Mouse (Mus musculus) right cerebral cortex, postnatal 4 days (tissue): ENCODE data around the gene Smg7.
A peak's percentile ranks its signal among the peaks of the same experiment; 100 is the strongest.
"Not testable (repeated sequence)": the region's sequence is repeated elsewhere in the genome, so short reads cannot be mapped to it uniquely, and the experiment has no call there.

Experiments used
- DNase-seq: peaks from one replicate; pipeline ENCODE4 v3.0.0-alpha.2; 2022

The Smg7 gene

DNA sequence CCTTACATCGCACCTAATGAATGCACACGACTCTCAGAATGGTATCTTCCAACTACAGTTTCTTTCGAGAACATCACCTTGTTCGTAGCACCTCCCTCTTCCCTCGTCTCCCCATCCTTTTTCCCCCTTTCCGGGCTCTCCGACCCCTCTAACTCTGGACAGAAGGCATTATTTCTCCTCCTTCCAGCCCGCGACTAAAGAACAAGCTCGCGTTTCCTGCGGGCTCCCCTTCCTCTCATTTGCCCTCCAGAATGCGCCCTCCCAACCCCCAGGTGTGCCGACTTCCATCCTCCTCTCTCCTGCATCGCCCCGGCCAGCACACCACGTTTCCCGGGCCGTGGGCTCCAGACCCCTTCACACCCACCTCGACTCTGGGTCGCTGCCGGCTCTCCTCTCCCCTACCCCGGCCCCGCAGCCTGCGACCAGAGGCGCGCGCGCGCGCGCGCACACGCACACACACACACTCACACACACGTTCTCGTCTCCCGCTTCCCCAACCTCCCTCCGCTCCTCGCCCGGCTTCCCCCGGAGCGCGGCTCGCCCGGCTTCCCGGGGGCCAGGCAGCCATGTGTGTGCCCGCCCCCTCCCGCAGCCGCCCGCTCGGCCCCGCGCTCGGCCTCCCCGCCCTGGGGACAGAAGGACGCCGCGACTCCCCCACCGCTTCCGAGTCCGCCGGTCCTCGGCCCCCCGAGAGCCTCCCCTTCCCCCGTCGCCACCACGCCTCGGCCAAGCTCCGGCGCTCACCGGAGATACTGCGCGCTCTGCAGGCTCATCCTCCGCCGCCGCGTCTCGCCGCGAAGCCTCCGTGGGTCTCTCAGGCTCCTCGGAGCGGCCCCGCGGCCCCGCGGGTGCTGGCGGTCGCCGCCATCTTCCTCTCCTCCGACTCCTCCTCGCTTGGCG lies at the start of gene Smg7:
Gene Smg7, minus strand, starts transcription at position 882 of the 900 bp plus-strand sequence.
- peak; percentile 70 for DNase-seq

DNA sequence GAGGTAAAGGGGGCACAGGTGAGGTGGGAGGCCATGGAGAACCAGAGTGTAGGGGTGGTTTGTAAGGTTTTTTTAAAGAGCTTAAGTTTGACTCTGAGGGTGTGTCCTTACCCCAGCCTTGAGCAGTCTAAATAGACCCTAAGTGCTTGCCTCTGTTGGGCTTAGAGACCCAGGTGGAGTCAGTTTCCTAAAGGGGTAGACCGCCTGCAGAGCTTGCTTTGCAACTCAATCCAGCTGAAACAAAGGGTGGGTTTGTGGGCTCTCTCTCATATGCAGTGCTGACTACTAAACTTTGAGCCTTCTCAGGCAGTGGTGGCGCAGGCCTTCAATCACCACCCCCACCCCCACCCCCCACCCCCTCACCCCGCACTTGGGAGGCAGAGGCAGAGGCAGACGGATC lies 40.5 kb upstream of the Smg7 start:
- no peak for DNase-seq

- no peak for DNase-seq
Observed at GRCm38 (mm10) chr1:152936365-152936764, 33.9 kb upstream of the Smg7 start.

DNA sequence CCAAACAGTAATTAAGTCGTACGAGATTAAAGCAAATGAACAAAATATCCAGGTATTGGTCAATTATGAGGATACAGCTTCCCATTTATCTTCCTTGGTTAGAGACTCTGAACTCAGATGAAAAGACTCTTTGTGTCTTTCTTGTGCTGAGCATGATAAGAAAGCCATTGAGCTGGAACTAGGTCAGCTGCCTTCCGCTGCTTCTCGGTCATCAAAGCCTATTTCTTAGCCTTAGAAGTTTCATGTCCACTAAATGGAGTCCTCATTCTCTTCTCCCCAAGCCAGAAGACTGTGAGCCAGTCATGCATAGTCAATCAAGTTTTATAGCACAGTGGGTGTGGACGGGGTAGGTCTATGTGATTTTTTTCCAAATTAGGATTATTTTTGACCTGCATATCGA lies 33.0 kb upstream of the Smg7 start:
- DNase-seq, result no peak

GRCm38 (mm10) chr1:152933962-152934361 lies 31.5 kb upstream of the Smg7 start:
- no peak for DNase-seq

DNA sequence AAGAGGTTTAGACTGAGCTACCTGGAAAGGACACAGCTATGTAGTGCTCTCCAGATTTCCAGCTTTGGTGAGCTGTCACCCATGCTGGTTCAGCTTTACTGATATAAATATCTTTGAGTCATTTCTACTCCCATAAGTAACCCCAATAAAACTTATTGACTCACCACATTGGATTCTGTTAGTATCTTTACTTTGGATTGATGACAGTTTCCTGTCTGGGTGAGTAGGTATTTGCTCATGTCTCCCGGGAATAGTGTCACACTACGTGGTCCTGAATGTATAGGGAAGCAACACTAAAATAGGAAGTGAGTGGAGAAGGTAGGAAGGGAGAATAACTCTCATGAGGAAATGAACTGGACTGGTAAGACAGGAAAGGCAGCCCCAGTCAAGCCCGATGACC lies 19.3 kb upstream of the Smg7 start:
- DNase-seq, result no peak

- no peak for DNase-seq
Observed at GRCm38 (mm10) chr1:152917626-152918025, 15.2 kb upstream of the Smg7 start.

DNA sequence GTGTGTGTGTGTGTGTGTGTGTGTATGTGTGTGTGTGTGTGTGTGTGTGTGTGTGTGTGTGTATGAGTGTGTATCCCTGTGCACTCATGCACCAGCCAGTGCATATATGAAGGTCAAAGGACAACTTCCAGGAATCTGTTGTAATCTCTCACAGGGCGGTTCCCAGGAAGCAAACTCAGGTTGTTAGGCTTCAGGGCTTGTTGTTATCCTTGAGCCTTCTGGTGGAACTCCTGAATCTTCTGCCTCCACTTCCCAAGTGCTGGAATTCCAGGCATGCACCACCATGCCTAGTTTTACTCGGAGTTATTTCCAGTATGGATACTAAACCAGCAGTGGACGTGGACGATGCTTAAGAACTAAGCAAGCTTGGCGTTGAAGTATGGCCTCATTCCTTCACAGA lies 14.5 kb upstream of the Smg7 start:
- no peak for DNase-seq

GRCm38 (mm10) chr1:152915766-152916165 lies 13.3 kb upstream of the Smg7 start:
- no peak for DNase-seq

DNA sequence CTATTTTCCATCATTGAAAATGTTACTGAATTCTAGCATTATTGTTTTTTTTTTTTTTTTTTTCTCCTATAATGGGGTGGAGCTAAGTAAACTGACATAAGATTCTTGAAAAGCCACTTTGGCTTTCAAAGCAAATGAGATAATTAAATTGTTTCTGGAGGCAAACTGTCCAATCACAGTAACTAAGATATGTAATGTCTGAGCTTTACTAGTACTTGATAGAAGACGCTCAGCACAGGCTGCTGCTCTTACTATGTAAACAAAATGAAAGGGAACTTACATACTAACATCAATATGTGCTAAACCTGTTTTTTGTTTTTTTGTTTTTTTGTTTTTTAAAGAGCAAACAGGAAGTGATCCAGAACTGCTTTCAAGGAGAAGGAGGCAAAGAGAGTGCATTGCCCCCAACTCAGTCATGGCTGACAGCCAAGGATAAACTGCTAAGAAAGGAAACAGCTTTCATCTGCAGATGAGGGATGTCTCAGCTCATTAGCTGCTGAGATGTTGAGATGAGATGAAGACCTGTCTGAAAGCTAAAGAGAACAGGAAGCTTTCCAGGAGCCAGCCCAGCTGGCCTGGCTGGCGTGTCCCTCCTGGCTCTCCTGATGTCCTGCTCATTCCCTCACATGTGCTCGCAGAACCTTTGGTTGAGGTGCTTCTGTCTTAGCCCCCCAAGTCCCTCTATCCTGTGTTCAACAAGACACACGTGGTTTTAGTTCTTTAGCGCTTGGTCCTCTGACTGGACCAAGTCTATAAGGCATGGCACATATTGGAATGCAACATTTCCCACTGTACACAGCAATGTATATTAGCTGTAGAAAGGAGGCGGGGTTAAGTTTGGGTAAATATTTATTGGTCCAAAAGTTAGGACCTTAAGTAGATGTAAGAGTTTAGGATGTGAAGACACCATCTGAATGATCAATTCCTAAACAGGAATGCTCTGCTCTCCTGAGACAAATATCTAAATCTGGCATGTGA lies 11.3 kb upstream of the Smg7 start:
- DNase-seq, result no peak

GRCm38 (mm10) chr1:152904469-152904868 lies 2.0 kb upstream of the Smg7 start:
- DNase-seq, result peak; percentile 74

DNA sequence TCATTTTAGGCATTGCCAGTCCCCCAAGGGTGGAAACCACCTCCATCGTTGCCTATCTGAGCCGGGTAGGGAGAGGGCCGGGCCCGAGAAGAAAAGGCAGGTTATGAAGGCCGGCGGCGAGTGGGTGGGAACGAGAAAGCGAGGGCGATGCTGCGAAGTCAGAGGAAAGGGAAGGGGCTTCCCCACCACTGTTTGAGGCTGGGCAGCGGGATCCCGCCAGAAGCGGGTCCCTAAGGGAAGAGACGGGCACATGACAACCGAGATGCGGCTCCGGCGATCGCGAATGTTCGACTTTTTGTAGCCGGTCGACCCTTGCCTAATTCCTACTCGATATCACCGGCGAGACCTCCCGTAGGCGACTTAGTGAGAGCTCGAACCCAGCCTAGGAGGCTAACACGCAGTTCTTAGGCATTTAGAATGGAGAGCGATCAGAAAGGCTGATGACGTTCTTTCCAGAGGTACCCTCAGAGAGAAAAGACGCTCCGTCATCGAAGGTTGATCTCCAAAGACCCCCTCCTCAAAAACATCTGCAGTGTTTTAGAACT lies 1.2 kb upstream of the Smg7 start:
- peak; percentile 50 for DNase-seq

DNA sequence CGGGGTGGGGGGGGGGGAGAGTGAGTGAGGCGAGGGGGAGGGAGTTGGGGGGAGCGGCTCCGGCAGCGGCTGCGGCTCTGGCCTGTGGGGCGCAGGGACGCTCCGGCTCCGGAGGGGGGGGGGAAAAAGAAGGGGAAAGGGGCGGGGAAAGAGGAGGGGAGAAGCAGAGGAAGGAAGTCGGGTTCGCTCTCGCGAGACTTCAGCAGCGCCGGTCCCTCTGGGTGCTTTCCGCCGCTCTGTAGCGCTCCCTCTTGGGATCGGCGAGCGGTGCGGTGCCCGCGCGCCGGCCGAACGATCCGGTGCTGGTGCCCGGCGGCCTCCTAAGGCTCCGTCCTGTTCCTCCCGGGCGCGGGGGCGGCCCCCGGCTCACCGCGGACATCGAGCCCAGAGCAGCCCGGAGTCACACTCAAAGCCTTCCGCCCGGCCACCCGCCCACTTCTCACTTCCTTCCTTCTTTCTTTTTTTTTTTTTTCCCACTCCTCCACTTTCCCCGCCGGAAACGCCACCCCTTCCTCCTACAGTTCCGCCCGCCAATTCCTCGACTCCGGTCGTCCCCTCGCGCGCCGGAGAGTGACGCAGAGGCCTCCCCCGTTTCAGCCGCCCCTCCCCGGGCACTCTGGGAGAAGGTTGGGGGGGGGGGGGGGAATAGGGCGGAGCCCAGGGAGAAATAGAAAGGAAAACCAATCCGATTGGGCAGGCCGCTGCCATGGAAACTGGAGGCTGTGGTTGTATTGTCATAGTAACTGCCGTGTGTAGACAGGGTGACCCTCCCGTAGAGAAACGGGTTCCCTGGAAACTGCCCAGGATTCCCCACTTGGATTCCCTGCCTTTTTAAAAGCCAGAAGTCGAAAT lies 445 bp upstream of the Smg7 start:
- DNase-seq, result peak; percentile 95

- DNase-seq, result no peak
Observed at GRCm38 (mm10) chr1:152901419-152901764, 1.1 kb downstream of the Smg7 start.

GRCm38 (mm10) chr1:152888086-152888485 lies 14.4 kb downstream of the Smg7 start:
- DNase-seq, result not testable (repeated sequence)

DNA sequence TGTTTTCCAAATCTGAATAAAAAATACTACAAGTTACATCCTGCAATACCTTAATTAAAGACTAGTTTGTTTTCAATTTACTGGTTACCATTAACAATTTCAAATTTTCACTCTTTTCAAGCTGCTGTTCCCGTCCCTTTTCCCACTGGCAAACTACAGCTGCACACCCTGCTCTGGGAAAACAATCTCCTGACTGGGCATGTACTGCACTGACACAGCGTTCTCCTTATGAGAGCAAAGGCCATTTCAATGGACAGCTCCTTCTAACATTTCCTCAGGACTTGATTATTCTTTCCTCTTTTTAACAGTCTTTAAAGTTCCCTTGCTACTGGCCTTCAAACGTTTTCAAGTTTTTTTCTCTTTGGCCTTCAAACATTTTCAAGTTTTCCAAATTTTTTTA lies 31.4 kb downstream of the Smg7 start:
- no peak for DNase-seq

DNA sequence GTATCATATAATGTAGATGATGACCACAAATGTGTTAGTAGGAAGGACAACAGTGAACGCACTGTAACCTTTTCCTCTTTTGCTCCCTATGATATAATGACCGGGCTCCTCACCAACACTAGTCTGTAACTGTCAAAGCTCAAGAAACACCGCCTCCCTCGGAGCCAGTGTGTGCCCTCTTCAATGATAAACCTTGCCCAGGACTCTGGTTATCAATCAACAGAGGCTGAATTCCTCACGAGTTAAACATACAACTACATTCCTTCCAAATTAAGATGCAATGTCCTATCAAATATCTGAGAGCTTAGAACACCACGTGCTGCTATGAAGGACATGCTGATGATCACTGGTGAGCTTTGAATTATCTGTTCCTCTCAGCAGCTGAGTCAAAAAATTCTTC lies 32.5 kb downstream of the Smg7 start:
- no peak for DNase-seq

GRCm38 (mm10) chr1:152846856-152847255 lies 55.6 kb downstream of the Smg7 start:
- DNase-seq, result no peak

- DNase-seq, result no peak
Observed at GRCm38 (mm10) chr1:152845211-152845730, 57.2 kb downstream of the Smg7 start.

DNA sequence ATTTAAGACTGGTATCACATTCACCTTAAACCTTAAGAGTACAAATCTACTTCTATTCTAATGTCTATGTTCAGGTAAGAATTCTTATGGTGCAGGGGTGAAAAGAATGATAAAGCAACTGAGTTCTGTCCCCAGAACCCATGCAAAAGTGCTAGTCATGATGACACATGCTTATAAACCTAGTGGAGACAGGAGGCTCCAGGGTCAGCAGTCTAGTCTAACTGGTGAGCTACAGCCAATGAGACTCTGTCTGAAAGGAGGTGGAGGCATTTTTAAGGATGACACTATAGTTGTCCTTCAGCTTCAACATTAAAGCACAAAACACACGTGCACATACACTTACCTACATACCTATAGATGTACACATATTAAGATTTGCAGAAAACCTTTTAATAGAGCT lies 57.8 kb downstream of the Smg7 start:
- no peak for DNase-seq

DNA sequence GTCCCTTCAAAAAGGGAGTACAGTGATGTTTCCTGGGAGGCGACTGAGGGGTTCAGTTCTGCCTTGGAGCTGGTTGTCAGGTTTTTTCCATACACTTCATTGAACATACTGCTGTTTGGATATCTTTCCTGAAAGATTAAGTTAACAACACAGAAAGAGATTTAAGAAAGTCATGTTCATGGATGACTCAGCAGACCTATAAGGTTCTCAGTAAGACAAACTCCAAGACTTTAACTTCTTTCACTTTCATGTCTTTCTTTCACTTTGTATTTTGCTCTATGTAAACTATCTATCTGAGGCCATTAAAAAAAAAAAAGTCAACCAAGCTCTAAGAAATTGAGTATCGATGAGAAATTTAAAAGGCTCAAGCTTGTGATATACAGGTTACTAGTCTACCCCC lies 61.4 kb downstream of the Smg7 start:
- no peak for DNase-seq

DNA sequence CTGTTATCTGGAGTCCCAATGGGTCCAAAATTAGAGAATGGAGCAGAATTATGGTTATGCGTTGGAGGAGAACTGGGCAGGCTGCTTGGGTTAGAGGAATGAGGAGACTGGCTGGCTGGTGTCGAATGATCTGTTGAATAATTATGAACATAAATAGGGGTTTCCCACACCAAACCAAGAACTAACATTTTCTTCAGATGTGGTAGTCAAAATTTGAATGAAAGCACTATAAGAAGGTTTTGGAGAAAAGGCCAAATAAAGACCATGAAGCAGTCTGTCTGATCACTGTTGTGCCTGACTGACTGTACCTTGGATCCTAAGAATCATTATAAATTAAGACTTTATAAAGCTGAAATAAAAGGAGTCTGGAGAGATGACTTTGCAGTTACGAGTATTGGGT lies 62.1 kb downstream of the Smg7 start:
- DNase-seq, result no peak
